13 mouse cellular contexts compared by ENCODE assay signal in genomic region chr14:23908564-23908963, GRCm38 (mm10).
"Had no signal": no experiment of that assay in that cellular context is flagged by ENCODE, and none has a peak within 500 bp of the region (broad histone marks: within the 10 kb centered on the region; RNA-seq: fewer than 3 reads in every experiment).

No protein-coding gene starts in this region.

- H3K27ac ChIP-seq: liver, embryonic 14.5 days; midbrain, embryonic 10.5 days; neural tube, embryonic 15.5 days had no signal

- H3K36me3 ChIP-seq: midbrain, embryonic 10.5 days; neural tube, embryonic 15.5 days had no signal

- H3K4me2 ChIP-seq: neural tube, embryonic 15.5 days had no signal

- H3K4me3 ChIP-seq: midbrain, embryonic 10.5 days; myocyte; neural tube, embryonic 15.5 days had no signal

- DNase-seq: kidney, postnatal 14 days; left cerebral cortex, postnatal 4 days; lung, adult 18-20 months; lung, postnatal 4 days; midbrain, embryonic 14.5 days; spleen, adult 18-20 months; thymus, adult 18-20 months; thymus, postnatal 14 days had no signal

- ATAC-seq: lung, postnatal 0 days had no signal

- H3K9me3 ChIP-seq: midbrain, embryonic 10.5 days; neural tube, embryonic 15.5 days had no signal

- H3K9ac ChIP-seq: liver, embryonic 14.5 days; neural tube, embryonic 15.5 days had no signal

- H3K27me3 ChIP-seq: neural tube, embryonic 15.5 days had no signal
